Comparison of ENCODE assay signal across 8 mouse cellular contexts in the genomic region with DNA sequence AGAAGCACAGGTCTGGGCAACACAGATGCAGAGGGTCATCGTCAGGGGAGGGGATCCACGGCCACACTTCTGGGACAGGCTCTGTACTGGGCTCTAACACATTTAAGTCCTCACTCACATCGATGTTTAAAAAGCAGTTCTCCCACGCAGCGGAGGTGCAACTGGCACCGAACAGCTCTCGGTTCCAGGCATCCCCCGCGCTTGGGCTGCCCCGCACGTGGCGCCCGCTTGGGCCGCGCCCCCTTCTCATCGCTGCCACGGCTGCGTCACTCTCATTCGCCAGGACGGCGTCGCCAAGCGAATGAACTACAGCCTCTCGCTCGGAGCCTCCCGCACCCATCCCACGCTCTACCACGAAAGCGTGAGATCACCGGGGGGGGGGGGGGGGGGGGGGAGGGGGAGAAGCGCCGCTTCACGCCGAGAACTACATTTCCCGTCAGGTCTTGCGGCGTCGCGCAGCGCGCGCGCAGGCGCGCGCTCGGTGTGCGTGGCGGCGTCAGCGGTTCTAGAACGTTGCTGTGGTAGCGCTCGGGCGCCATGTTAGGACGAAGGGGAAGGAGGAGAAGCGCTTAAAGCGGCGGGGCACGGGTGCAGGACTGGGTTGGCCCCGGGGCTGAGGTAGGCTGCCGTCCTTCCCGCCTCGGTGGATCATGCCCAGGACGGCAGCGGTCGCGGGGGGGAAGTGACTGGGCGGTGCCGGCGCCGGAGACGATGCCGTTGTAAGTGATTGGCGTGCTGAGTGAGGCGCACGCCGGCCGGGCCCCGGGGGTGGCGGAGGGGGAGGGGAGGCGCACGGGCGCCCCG. TPM values are rescaled to one million over a fixed set of nuclear protein-coding genes. Genes with fewer than 3 reads are reported as not detected.
DNase-seq lines count a peak whose midpoint lies in the region; ATAC-seq and TF ChIP-seq lines count a peak whose summit lies in the region.

A gene (plus strand): TSS at position 499 of the 804 bp plus-strand sequence.

- peak within 1 kb of the TSS; percentile 93 for H3K9ac ChIP-seq in hindbrain, embryonic 13.5 days

- POLR2A ChIA-PET in Patski (lab: Charles Lee) = no interaction called here

- under 1% methylated on average over 71 of the region's 85 CpGs for WGBS in hindbrain, embryonic 13.5 days

- in situ Hi-C loops in Patski (cut with MboI; ENCODE audit: low pct_unique_long_range_greater_than_20kb) = no loop called here

- peak within 1 kb of the TSS; percentile 97 for H3K27ac ChIP-seq in hindbrain, embryonic 13.5 days

- H3K27me3 ChIP-seq in Patski = peaks cover 3% of the 10 kb centered on the region
- H3K27me3 ChIP-seq in hindbrain, embryonic 13.5 days = no peaks in the 10 kb centered on the region

- peak within 1 kb of the TSS; percentile 88 for H3K4me2 ChIP-seq in hindbrain, embryonic 13.5 days

- CTCF ChIA-PET in Patski (lab: Charles Lee) = no interaction called here

- H3K4me3 ChIP-seq in hindbrain, embryonic 13.5 days = peak within 1 kb of the TSS; percentile 90

- 0 out of 2 replicates have a peak, but pooled peaks cover 3% of the 10 kb centered on the region for H3K36me3 ChIP-seq in hindbrain, embryonic 13.5 days

- DNase-seq in Patski (ENCODE audit: low read depth, low spot score) = peak; percentile 54
- DNase-seq in cerebellum, postnatal 14 days = peak; percentile 90 to 92
- peak; percentile 86 to 90 for DNase-seq in frontal cortex, postnatal 14 days (ENCODE audit: low spot score in 2 of 2)
- DNase-seq in layer of hippocampus, postnatal 25 days (ENCODE audit: extremely low spot score in 1 of 2, low spot score in 1 of 2) = peak; percentile 75 to 86
- DNase-seq in lung, postnatal 25 days (ENCODE audit: low spot score) = peak; percentile 85
- peak; percentile 91 for DNase-seq in retina, embryonic 14.5 days (ENCODE audit: low spot score)
- peak; percentile 89 for DNase-seq in thymus, postnatal 4 days

- peaks cover 27% of the 10 kb centered on the region for H3K4me1 ChIP-seq in hindbrain, embryonic 13.5 days (replicated peaks)

- no peak for TF ChIP-seq CTCF in Patski (IDR thresholded peaks at IDR 0.05)

- ATAC-seq in Patski = peak; percentile 89
- ATAC-seq in hindbrain, embryonic 13.5 days (ENCODE audit: low FRiP score) = peak; percentile 95

- H3K9me3 ChIP-seq in hindbrain, embryonic 13.5 days = no peaks in the 10 kb centered on the region

RNA-seq across cellular contexts. Expression of the gene that starts here (rescaled TPM):
- polyA plus RNA-seq in Patski (2021) = 117 TPM
- 193 and 196 TPM in 2 replicates for polyA plus RNA-seq in hindbrain, embryonic 13.5 days (2015; fragmentation: Nextera tagmentation; extraction: Ambion mirVana)
- 100 to 1,000 TPM; 143 to 152 TPM for total RNA-seq in layer of hippocampus, postnatal 25 days (2021)

Comparison
In these comparisons a context has a peak if more than half of its experiments do, and no peak if none do; other contexts are left out.
1. Peak in every context shown above with its lines: DNase-seq, ATAC-seq, H3K4me3 ChIP-seq and H3K27ac ChIP-seq.